Mouse (Mus musculus) forelimb bud, embryonic 11.5 days (tissue): ENCODE results near the gene Rpsa.

Source experiments
- DNase-seq: peaks from one replicate; pipeline ENCODE4 v3.0.0-alpha.2; 2012; ENCODE audit warnings: low read depth, low spot score

Rpsa gene

GRCm38 (mm10) chr9:120113456-120113855, 14.0 kb upstream of the Rpsa start:
- DNase-seq = no peak

- no peak for DNase-seq
Observed at GRCm38 (mm10) chr9:120114051-120114788, 13.3 kb upstream of the Rpsa start.

- DNase-seq = no peak
Observed at GRCm38 (mm10) chr9:120114789-120115151, 12.7 kb upstream of the Rpsa start.

- no peak for DNase-seq
Observed at GRCm38 (mm10) chr9:120115580-120115979, 11.9 kb upstream of the Rpsa start.

- no peak for DNase-seq
Observed at GRCm38 (mm10) chr9:120116184-120116624, 11.3 kb upstream of the Rpsa start.

- no peak for DNase-seq
Observed at GRCm38 (mm10) chr9:120118212-120118611, 9.3 kb upstream of the Rpsa start.

GRCm38 (mm10) chr9:120120503-120120902, 7.0 kb upstream of the Rpsa start:
- no peak for DNase-seq

GRCm38 (mm10) chr9:120126868-120127267, 621 bp upstream of the Rpsa start:
- DNase-seq = no peak

- no peak for DNase-seq
Observed at GRCm38 (mm10) chr9:120129276-120129675, 1.8 kb downstream of the Rpsa start.

GRCm38 (mm10) chr9:120131784-120132288, 4.3 kb downstream of the Rpsa start:
- DNase-seq = no peak

- no peak for DNase-seq
Observed at GRCm38 (mm10) chr9:120132980-120133754, 5.7 kb downstream of the Rpsa start.

GRCm38 (mm10) chr9:120133755-120134475, 6.4 kb downstream of the Rpsa start:
- no peak for DNase-seq

- no peak for DNase-seq
Observed at GRCm38 (mm10) chr9:120134529-120135160, 7.2 kb downstream of the Rpsa start.

GRCm38 (mm10) chr9:120135454-120135853, 8.0 kb downstream of the Rpsa start:
- no peak for DNase-seq

GRCm38 (mm10) chr9:120140652-120141051, 13.2 kb downstream of the Rpsa start:
- peak; percentile 70 for DNase-seq

GRCm38 (mm10) chr9:120144474-120144873, 17.0 kb downstream of the Rpsa start:
- no peak for DNase-seq

- no peak for DNase-seq
Observed at GRCm38 (mm10) chr9:120149222-120149828, 21.8 kb downstream of the Rpsa start, which contains the start of gene Mobp. TSS of gene Mobp (plus strand) at chr9:120149707.

GRCm38 (mm10) chr9:120151152-120151551, 23.7 kb downstream of the Rpsa start:
- DNase-seq = no peak

- DNase-seq = no peak
Observed at GRCm38 (mm10) chr9:120151906-120152399, 24.5 kb downstream of the Rpsa start.

GRCm38 (mm10) chr9:120158047-120158446, 30.6 kb downstream of the Rpsa start:
- DNase-seq = no peak

- DNase-seq = no peak
Observed at GRCm38 (mm10) chr9:120163862-120164261, 36.4 kb downstream of the Rpsa start.
